Mouse (Mus musculus) cerebellum, adult 2 months (tissue): ENCODE results near the gene Prdx1. TPM values are rescaled to one million over a fixed set of nuclear protein-coding genes. Genes with fewer than 3 reads are reported as not detected.
"Not testable (repeated sequence)": the region's sequence is repeated elsewhere in the genome, so short reads cannot be mapped to it uniquely, and the experiment has no call there.

ENCODE experiments used
- DNase-seq, 2 experiments: peaks; one replicate each; pipeline ENCODE4 v3.0.0; 2021
- H3K27ac ChIP-seq: fragments of 200-500 bp; 2 replicates; pipeline ENCODE4 v1.5.1; 2012; ENCODE audit warnings: low read length, control low read depth, inconsistent platforms; ENCODE audit not compliant: insufficient read depth
- H3K27me3 ChIP-seq: fragments of 200-500 bp; 2 replicates; pipeline ENCODE4 v1.6.1; 2012; ENCODE audit warnings: inconsistent platforms, mild to moderate bottlenecking, low read length, moderate library complexity; ENCODE audit not compliant: control insufficient read depth, insufficient read depth
- H3K4me1 ChIP-seq: fragments of 200-500 bp; 2 replicates; pipeline ENCODE4 v1.6.1; 2011; ENCODE audit warnings: low read length; ENCODE audit not compliant: control insufficient read depth, insufficient read depth
- H3K4me3 ChIP-seq: fragments of 200-500 bp; replicated peaks from 2 replicates; pipeline ENCODE3; 2011; ENCODE audit warnings: mild to moderate bottlenecking, low read depth, low read length, control low read depth; ENCODE audit not compliant: insufficient read depth
- CTCF ChIP-seq: fragments of 200-500 bp; IDR thresholded peaks from 2 replicates; pipeline ENCODE4 v1.5.1; 2011; ENCODE audit warnings: low read depth, mild to moderate bottlenecking, control low read depth, low read length, moderate library complexity, borderline replicate concordance; ENCODE audit not compliant: insufficient read depth
- POLR2A ChIP-seq: fragments of 200-500 bp; IDR thresholded peaks from 2 replicates; pipeline ENCODE4 v1.6.1; 2011; ENCODE audit warnings: low read length, control low read depth, borderline replicate concordance; ENCODE audit not compliant: insufficient read depth
- WGBS: fragments of 180-500 bp; shearing (Covaris S2); methylation state at CpG from one replicate; pipeline ENCODE4 v1.1.7; 2018; 5-methylcytosine and 5-hydroxymethylcytosine counted together
- polyA plus RNA-seq: library from polyadenylated mRNA; depleted of rRNA; stranded (reverse); fragments of >200 nt; gene quantifications from 2 replicates; pipeline ENCODE4 v1.2.3, GENCODE M21; 2012

Prdx1 gene
- polyA plus RNA-seq, 1 experiment, result 250 TPM

DNA sequence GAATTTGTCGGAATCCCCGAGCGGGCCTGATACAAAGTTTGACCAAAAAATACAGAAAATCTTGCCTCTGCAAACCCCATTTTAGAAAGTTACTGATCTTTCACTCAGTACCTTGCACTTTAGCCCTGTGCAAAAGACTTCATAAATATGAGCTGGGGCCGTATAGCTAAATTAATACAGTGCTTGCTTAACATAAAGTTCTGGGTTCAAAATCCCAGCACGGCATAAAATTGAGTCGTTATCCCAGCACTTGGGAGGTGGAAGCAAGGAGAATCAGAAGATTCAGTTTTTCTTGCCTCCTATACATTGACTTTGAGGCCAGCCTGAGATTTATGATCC is 33.6 kb upstream of the Prdx1 start:
- WGBS, result 9% methylated on average over 6 of the region's 6 CpGs
- Histone ChIP-seq H3K4me1 (peaks cover 4% of the 10 kb centered on the region; the same call in 1 of the 2 replicates), H3K27me3 (no peaks in the 10 kb centered on the region), H3K27ac (peak overlapping the region; percentile 16; the same call in 1 of the 2 replicates), H3K4me3 (peak overlapping the region; percentile 99)
- TF ChIP-seq CTCF, result no peak
- no peak for TF ChIP-seq POLR2A
- no peak for DNase-seq

DNA sequence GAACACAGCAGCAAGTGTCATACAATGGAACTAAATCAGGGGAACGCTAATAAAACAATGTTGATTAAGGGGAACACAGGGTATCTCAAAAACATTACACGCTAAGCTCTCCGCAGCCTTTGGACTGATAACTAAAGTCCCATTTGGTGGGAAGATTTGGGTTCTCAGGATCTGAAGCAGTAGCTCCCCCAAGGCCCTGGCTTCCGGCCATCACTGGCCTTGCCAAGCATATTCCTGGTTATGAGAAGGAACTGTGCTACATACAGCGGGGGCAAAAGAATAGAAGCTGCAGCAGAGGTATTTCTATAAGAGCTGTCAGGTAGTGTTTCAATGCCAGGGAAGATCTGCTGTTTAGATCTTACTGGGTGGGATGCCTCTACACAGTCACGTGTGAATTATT is 32.1 kb upstream of the Prdx1 start:
- no peak for DNase-seq
- no peak overlapping the region for H3K27ac ChIP-seq
- H3K4me3 ChIP-seq, result no peak overlapping the region
- H3K4me1 ChIP-seq, result no peaks in the 10 kb centered on the region
- 76% methylated on average over 6 of the region's 6 CpGs for WGBS
- no peaks in the 10 kb centered on the region for H3K27me3 ChIP-seq
- TF ChIP-seq POLR2A, result no peak
- no peak for TF ChIP-seq CTCF

DNA sequence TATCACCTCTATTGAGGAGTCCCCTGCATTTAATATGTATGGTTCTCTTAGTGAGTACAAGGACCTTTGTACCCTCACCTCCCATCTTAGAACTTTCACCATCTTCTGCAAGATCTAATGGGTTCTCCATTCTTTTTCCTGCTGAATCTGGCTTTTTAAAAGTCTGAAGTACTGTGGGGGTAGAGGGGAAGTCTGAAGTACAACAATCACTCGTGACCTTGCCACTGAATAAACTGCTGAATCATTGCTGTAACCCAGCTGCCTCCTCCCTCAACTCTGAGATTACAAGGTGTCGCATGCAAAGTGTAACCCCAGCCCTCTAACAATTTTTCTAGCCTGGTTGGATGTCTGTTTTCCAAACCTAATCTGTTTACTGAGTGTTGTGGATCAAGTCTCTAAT is 30.2 kb upstream of the Prdx1 start:
- Histone ChIP-seq H3K4me3 (no peak overlapping the region), H3K27me3 (no peaks in the 10 kb centered on the region), H3K27ac (no peak overlapping the region), H3K4me1 (no peaks in the 10 kb centered on the region)
- TF ChIP-seq CTCF (no peak), POLR2A (no peak)
- WGBS, result 68% methylated on average over 2 of the region's 2 CpGs
- DNase-seq, result no peak

DNA sequence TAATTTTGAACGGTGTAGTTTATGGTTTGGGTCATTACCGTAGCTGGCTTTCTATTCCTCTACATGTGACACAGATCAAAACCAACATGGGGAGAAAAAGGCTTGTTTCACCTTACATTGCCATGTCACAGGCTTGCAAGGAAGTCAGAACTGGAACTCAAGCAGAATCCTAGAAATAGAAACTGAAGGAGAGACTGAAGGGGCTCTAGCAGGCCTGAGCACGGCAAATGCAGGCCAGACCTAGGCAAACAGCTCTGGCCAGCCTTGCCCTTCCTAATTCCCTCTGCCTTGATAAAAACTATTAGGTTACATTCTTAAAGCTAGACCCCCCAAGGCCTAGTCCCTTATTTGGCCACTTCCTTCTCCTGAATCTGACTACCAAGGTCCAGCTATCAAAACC is 29.7 kb upstream of the Prdx1 start:
- Histone ChIP-seq H3K27ac (no peak overlapping the region), H3K27me3 (no peaks in the 10 kb centered on the region), H3K4me1 (no peaks in the 10 kb centered on the region), H3K4me3 (no peak overlapping the region)
- WGBS, result 82% methylated on average over 3 of the region's 3 CpGs
- no peak for DNase-seq
- TF ChIP-seq POLR2A, result no peak
- TF ChIP-seq CTCF, result no peak

DNA sequence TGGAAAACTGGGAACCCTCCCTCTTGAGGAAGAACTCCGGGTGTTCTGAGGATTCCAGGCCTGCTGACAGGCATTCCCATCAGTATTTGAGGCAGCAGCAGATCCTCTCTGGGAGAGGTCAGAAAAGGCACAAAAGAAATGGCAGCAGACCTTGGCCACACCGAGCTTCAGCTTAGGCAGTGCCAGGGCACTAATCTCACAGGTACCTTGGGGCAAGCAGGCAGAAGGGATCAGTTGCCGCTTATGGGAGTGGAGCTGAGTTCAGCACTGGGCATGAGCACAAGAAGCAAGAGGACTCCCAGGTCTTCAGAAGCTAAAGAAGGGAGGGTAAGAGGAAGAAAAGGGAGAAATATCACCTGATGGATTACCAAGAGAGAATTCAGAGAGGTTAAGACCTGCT is 27.4 kb upstream of the Prdx1 start:
- no peak for TF ChIP-seq CTCF
- TF ChIP-seq POLR2A, result no peak
- Histone ChIP-seq H3K27me3 (no peaks in the 10 kb centered on the region), H3K4me3 (no peak overlapping the region), H3K4me1 (no peaks in the 10 kb centered on the region), H3K27ac (no peak overlapping the region)
- DNase-seq, result no peak
- 43% methylated on average over 3 of the region's 3 CpGs for WGBS

DNA sequence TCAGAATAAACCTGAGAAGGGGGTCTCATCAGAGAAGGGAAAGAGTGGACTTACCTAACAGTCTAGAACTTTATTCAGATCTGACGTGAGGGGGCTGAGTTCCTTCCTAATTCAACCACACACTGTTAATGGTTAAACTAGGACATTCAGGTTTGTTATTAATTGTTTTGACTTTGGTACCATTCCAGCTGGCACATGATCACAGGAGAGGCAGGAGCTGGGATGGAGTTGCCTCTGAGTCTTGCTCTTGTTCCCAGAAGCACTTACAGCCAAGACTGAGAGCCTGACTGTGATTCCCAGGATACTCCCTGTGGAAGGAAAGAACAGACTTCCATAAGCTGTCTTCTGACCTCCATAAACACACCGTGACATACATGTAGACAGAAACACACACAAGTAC is 25.9 kb upstream of the Prdx1 start:
- no peak overlapping the region for H3K4me3 ChIP-seq
- no peak for DNase-seq
- H3K27me3 ChIP-seq, result no peaks in the 10 kb centered on the region
- WGBS, result 19% methylated on average over 2 of the region's 2 CpGs
- H3K4me1 ChIP-seq, result no peaks in the 10 kb centered on the region
- no peak for TF ChIP-seq POLR2A
- no peak for TF ChIP-seq CTCF
- H3K27ac ChIP-seq, result no peak overlapping the region

DNA sequence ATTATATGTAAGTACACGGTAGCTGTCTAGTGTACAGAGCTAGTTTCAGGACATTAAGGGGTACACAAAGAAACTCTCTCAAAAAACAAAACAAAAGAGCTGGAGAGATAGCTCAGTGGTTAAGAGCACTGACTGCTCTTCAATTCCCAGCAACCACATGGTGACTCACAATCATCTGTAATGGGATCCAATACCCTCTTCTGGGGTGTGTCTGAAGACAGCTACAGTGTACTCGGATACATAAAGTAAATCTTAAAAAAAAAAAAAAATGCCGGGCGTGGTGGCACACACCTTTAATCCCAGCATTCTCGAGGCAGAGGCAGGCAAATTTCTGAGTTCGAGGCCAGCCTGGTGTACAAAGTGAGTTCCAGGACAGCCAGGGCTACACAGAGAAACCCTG is 25.4 kb upstream of the Prdx1 start:
- 82% methylated on average over 6 of the region's 6 CpGs for WGBS

DNA sequence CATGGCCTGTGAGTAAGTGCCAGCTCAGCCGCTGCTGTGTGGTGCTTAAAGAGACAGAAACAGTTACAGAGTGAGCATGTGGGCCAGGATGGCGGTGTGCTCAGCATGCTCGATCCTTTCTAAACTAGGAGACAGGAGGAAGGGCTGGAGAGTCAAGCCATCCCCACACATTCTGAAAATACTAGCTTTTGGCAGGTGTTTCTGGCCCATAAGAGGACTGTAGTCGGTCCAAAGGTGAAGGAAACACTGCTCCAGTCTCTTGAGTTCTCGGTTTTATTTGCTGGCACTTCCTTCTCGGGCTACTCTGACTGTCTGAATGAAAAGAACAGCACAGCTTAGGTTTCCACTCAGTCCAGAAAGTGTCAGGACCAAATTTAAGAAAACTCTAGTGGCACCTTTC is 24.5 kb upstream of the Prdx1 start:
- Histone ChIP-seq H3K27ac (no peak overlapping the region), H3K4me3 (no peak overlapping the region), H3K4me1 (no peaks in the 10 kb centered on the region), H3K27me3 (no peaks in the 10 kb centered on the region)
- no peak for DNase-seq
- WGBS, result 61% methylated on average over 6 of the region's 6 CpGs
- TF ChIP-seq POLR2A (no peak), CTCF (no peak)

More for the DNA sequence above, 25.4 kb upstream of the Prdx1 start:
- H3K27ac ChIP-seq, H3K4me3 ChIP-seq, DNase-seq, H3K4me1 ChIP-seq, H3K27me3 ChIP-seq: not testable (repeated sequence)

DNA sequence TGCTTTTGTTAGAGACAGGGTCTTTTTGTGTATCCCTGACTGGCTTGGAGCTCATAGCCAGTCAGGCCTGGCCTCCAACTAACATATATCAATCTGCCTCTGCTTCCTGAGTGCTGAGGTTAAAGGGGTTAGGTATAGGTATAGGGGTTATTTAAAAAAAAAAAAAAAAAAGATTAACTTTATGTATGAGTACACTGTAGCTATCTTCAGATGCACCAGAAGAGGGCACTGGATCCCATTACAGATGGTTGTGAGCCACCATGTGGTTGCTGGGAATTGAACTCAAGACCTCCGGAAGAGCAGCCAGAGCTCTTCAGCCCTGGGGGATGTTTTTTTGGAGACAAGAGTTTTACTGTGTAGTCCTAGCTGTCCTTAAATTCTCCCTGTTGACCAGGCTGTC is 23.3 kb upstream of the Prdx1 start:
- Histone ChIP-seq H3K4me1 (no peaks in the 10 kb centered on the region), H3K27me3 (no peaks in the 10 kb centered on the region), H3K4me3 (no peak overlapping the region), H3K27ac (no peak overlapping the region)
- WGBS, result 89% methylated on average over 1 of the region's 1 CpGs
- TF ChIP-seq CTCF (no peak), POLR2A (no peak)
- DNase-seq, result no peak
